Mouse (Mus musculus) spleen, postnatal 10 days (tissue): Measurements from ENCODE around the gene Uqcrh.

ENCODE experiments used
- DNase-seq, 2 experiments: peaks; one replicate each; pipeline ENCODE4 v3.0.0; 2021 to 2022; ENCODE audit warnings: low spot score in 2 of 2

Uqcrh gene

DNA sequence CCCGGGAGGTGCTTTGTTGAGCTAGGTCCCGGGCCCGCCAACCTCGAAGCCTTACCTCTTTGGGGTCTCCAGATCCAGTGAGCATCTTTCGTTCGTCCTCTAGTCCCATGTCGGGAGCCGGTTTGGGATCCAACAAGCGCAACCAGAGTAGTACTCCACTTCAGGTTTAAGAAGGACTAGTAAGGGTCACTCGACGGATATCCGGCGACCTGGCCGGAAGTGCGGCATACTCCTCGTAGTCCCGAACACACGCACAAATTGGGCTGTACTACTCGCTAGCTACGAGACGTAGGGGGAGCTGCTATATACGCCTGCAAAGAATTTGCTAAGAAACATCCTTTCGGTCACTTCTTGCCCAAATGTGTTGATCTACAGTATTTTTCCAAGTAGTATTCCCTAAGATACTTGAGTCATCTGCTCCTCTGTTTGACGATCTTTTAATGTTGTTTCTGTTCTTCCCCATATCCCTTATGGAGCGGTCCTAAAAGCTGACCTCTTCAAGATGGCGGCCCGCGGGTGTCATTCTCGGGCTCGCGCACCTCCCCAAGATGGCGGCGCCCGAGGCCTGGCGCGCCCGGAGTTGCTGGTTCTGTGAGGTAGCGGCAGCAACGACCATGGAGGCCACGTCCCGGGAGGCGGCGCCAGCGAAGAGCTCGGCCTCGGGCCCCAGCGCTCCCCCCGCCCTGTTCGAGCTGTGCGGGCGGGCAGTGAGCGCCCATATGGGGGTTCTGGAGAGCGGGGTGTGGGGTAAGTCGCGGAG lies at the start of gene Uqcrh, which contains the start of gene Lrrc41:
Gene Uqcrh (minus strand): TSS at position 211 of the 760 bp plus-strand sequence.
Gene Lrrc41 (plus strand): TSS at position 409 of the 760 bp plus-strand sequence.
- peak; percentile 95 to 96 for DNase-seq

DNA sequence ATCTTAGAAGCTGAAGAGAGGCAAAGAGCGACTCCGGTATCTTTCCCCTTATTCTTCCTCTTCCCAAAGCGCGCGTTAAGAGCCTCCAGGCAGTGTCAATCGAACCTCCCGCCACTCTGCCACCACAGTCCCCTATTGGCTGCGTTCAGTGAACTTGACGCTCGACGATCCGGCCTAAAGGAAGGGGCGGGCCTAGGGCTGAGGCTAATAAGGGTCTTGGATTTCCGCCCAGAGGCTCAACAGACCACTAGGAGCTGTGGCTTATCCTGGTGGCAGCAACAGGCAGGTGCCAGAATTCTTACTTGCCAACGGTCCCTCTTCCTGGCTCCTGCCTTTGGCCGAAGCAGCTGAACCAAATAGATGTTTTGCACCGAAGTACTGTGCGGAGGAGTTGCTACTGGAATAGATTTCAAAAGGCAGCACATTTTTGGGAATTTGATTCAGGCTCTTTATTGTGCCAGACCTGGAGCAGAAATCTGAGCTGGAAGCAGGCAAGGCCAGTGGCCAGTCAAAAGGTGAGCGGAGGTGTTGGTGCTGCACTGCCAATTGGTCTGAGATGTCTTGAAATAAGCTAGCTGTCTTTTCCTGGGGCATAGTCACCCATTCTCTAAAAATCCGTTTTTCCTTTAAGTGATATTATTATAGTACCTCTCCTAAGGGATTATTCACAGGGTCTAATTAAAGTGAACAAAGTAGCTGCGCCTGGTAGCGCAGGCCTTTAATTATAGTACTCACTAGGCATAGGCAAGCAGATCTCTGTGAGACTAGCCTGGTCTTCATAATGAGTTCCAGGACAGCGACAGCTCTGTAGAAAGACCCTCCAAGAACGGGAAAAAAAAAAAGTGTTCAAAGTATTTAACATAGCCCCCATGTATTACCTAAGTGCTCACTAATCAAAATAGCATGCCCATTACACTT lies 49.0 kb upstream of the Uqcrh start, which contains the start of the genes Rad54l and Pomgnt1:
Gene Rad54l (minus strand): TSS at position 89 of the 918 bp plus-strand sequence.
Gene Pomgnt1 (plus strand): TSS at position 239 of the 918 bp plus-strand sequence.
- peak; percentile 59 to 87 for DNase-seq

DNA sequence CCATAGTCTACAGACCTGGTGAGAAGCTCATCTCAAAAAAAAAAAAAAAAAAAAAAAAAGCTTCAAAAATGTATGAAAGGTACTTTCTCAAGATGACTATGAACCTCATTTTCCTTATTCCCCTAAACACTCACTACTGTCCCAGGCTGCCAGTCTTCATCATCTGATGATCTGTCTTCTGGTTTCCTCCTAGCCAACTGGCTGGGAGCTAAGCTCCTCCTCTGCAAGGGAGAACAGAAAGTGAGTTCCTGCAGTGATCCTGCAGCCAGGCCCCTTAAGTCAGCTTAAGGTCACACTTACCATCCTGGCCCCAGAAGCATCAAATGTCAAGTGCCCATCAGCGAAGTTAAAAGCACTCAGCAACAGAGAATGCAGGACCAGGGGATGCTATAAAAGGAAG lies 47.9 kb upstream of the Uqcrh start:
- DNase-seq = peak in 1 of 2 experiments; percentile 25

DNA sequence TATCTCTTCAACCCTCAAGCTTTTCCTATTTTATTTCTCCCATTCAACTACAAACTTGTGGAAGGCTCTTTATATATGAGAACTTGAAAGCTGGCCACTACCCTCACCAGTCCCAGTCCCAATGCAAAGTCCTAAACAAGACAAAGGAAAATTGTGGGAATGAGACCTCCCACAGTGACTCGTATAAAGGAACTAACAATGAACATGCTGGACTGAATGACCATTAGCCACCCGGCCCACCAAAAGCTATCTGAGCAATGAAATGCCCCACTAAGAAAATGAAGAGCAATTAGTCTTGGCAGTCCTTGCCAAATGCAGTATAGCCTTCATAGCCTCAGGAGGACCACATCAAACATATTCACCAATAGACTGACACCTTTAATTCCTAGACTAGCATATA lies 36.6 kb upstream of the Uqcrh start:
- DNase-seq = no peak

DNA sequence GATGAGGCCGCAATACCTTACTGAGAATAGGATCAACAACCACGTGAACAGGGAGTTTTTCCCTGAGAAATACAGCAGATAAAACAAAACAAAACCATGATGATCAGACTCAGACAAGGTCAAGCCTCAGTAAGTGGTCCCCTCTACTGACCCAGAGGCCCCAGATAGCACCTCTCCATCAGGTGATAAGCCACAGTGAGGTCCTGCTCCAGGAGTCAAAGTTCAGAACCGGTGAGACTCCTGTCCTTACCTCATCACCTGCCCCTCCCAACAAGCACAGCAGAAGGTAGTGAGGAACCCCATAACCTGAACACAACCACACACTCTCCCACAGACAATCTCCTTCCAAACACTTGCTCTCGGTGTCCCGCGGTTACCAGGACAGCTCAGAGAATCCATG lies 35.8 kb upstream of the Uqcrh start:
- no peak for DNase-seq

DNA sequence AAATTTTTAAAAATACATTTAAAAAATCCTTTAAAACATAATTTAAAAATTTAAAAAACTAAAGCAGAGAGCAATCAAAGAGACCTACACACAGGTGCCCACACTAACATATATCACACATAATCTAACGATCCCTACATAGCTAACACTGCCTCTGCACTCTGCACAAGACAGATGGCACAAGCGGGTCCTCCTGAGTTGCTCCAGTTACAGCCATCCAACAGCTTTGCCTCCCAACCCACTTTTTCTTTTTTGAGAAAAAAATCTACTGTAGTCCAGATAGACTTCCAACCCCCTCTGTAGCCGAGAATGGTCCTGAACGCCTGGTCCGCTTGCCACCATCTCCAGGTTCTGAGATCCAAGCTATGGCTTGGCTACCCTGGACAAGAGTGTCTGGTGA lies 30.4 kb upstream of the Uqcrh start:
- DNase-seq = no peak

DNA sequence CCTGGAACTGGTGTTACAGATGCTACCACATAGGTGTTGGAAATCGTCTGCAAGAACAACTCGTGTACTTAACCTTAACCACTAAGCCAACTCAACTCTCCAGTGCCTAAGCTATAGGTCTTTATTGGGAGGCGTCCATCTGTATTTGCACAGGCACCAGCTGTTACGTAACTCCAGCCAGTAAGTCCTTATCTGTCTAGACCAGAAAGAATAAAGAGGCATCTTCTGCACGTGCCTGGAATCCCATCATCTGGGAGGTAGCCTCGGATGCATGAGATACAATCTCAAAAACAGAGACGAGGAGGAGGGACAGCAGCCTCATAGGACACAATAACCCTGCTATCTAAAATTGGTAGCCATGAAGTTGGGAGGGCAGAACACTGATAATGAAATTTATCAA lies 26.1 kb upstream of the Uqcrh start:
- no peak for DNase-seq

DNA sequence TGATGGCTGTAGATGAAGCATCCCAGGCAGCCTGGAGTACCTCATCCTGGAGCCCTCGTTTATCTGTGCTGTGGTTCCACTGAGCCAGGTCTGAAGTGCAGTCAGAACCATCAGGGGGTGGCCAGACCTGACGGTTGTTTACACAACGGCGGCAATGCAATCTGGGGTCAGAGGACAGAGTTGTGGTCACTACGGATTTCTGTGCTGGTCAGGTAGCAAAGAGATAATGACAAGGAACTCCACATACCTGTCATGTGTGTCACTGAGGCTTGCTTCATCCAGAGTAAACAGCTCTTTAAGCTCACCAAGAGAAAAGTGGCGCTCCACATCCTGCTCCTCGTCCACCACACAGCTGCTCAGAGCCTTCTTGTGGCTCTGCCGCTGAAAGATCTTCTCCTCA lies 22.3 kb upstream of the Uqcrh start:
- no peak for DNase-seq

DNA sequence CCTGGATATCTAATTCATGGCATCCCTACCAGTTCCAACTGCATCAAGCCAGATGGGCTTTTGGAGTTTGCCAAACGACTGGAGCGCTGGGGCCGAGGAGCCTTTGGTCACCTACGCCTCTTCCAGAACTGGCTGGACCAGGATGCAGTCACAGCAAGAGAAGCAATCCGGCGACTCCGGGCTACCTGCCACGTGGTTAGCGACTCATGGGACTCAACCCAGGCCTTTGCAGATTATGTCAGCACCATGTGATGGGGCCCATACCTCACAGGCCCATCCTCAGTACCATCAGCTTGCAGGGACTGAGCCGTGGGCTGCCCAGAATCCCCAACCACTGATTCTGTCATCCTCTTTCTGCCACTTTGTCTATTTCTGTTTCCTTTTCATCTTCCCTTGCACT lies 21.4 kb upstream of the Uqcrh start:
- no peak for DNase-seq

DNA sequence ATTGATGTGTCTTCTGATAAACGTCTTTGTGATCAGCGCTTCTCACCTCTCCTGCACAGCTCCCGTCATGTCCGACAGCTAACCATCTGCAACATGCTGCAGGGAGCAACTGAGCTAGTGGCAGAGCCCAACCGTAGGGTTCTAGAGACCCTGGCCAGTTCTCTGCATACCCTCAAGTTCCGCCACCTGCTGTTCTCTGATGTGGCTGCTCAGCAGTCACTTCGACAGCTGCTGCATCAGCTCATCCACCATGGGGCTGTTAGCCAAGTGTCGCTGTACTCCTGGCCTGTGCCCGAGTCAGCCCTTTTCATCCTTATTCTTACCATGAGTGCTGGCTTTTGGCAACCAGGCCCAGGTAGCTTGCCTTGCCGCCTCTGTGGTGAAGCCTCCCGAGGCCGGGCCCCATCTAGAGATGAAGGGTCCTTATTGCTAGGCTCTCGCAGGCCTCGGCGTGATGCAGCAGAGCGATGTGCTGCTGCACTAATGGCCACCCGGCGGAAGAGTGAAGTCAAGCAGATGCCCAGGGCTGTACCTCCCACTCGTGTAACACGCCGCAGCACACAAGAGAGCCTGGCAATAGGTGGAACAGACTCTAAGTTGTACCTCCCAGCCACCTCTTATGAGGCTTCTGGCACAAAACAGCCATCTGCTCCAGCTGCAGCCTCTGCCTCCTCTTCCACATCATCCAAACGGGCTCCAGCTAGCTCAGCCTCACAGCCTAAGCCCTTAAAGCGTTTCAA lies 13.8 kb upstream of the Uqcrh start:
- DNase-seq = no peak

DNA sequence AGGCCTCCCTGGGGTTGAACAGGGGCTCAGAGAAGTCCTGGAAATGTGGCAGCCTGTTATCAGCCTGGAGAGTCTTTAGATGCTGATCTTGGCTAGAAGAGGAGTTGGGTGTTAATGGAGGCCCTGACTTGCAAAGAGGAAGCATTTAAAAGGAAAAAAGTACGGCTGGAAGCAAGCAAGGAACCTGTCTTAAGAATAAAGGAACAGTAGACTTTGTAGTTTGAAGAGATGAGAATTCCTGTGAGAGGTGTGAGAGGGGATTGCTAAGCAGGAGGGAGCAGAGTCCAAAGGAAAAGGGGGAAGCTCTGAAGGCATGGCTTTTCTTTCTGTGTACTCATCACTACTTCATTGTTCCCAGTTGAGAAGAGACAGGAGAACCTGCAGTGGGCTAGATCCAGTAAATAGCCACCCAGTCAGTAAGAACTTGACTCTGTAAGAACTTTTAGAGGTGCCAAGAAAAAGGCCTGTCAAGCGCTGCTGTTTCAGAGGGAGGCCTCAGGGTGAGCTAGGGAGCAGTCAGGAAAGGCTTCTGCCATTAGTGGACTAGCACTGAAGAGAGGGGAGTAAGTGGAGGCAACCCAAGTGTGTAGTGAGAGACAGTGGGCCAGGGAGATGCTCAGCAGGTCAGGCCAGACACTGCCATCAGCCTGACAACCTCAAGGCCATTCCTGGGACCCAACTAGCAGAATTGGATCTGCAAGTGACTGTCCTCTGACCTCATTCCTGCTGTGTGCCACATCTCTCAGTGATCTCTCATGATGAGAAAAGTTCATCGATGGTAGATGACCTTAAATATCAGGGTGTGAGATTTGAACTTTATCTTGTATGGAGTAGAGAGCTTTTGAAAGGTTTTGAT lies 2.6 kb upstream of the Uqcrh start:
- peak in 1 of 2 experiments; percentile 11 for DNase-seq

DNA sequence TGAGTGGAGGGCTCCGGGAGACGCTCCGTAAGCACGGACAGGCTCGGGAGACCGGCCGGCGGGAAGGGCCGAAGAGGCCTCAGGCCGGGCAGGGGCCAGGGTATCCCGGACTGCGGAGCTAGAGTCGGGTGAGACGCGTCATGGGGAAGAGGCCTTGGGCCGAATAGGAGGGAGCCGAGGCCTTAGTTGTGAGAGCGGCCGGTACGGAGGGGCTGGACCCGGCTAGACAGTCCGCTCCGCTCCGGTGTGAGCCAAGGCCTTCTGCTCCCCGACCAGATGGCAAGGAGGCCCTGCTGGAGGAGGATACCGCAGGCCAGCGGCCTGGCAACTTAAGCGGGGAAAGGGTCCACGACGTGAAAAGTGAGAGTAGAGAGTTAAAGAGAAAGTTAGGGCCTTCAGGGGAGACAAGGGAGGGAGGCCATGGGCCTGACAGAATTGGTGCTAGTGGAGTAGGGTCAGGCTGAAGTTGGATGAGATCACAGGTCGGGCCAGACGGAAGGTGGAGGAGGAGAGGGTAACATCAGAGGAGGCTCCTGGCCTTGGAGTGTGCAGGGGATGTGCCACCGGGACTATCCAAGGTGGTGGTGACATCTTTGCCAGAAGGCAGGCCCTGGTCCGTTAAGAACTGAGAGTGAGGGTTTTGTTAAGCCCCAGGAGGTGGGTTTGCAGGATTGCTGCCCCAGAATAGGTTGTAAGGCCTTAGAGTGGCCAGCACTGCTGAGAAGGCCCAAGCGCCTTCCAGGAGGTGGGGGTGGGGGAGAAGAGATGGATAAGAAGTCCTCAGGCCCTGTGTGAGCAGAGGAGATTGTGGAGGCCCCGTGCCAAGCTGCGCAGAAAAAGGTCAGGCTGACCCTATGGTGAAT lies 1.7 kb upstream of the Uqcrh start:
- peak; percentile 62 to 81 for DNase-seq

DNA sequence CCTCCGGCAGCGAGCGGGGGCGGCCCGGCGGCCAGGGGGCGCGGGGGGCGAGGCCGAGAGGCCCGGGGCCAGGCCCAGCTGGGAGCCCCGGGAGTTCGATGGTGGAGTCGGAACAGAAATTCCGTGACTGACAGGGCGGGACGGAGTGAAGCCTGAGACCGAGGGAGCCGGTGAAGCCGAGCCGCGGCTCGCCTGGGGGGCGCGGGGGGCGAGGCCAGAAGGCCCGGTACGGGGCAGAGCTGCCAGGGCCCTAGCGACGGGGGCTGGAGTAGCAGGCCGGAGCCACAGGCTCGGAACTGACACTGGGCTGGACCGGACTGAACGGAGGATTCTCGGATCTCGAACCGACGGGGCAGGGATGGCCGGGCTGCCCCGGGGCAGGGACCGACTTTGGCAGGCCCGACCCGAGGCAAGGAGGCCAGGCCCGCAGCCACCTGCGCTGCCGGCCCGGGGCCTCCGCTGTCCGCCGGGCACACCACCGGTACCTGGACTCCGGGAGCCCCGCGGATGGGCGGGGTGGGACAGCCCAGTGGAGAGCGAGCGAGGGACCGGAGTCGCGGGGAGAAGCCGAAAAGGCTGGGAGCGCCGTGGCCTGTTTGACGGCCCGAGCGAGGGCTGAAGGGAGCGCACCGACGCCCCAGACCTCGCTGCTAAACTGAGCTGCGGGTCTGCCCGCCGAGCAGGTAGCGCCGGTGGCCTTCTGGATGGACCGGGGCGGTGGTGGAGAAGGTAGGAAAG lies 929 bp upstream of the Uqcrh start:
- DNase-seq = peak; percentile 83 to 86

DNA sequence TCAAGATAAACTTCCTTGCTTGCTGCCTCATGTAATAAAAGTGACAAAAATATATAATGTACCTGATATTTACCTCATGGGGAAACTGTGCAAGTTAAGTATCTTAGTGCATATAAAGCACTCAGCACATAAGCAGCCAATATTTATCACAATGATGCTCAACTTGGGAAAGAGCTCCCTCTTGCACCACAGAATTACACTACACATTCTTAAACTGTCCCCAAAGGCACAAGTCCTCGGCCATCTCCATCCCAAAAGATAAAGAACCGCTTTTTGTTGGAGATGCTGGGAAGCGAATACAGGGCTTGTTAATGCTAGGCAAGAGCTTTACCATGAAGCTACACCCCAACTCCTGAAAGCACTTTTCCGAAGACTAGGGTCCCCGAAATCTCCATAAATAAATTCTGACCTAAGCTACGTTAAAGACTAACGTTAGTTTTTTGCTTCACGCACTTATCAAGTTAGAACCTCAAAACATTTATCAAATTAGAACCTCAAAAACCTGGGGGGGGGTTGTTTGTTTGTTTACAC lies 661 bp downstream of the Uqcrh start:
- DNase-seq = peak in 1 of 2 experiments; percentile 26

DNA sequence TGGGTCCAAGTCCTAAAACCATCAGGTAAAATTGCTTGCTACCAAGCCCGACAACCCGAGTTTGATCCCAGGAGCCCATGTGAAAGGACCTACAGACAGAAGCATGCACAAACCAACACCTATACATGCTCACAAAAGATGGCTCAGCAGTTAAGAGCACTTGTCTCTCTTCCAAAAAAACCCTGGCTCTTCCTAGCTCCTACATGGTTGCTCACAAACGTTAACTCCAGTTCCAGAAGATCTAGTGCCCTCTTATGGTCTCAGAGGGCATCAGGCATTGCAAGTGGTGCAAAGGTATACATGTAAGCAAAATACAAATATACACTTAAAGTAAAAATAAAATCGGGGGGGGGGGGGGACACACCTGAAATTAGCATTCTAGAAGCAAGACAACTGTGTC lies 1.7 kb downstream of the Uqcrh start:
- no peak for DNase-seq

DNA sequence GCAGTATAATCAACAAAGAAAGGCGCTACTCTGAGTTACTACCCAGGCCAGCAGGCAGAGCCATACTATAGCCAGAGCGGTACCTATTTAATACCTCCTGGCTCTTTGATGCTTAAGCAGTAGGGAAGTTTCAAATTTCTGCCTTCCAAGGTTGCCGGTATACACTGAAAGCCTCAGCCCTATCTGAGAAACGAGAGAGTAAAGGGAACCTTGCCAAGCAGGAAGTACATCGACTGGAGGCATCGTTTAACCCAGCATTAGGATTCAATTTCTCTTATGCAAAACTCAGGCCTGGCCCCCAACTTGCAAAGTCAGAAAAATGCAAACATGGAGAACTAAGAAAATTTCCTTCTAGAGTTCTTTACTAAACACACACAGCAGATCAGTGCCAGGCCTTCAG lies 4.8 kb downstream of the Uqcrh start:
- DNase-seq = no peak

DNA sequence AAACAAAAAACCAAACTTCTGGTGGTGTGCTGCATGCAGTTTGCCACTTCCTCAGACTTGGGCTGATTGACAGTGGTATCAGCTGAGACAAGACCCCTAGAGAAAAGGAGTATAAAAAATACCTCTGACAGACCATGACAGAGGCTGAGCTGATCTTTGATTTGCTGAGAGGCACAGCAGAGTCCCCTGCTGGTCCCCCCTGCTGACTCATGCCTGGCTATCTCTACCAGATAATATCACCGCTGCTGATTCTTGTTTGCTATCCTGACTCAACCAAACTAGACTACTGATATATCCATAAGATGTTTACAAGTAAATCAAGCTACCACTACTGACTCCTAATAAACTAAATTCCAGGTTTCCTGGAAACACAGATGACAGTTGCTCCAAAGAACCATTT lies 11.0 kb downstream of the Uqcrh start:
- no peak for DNase-seq

DNA sequence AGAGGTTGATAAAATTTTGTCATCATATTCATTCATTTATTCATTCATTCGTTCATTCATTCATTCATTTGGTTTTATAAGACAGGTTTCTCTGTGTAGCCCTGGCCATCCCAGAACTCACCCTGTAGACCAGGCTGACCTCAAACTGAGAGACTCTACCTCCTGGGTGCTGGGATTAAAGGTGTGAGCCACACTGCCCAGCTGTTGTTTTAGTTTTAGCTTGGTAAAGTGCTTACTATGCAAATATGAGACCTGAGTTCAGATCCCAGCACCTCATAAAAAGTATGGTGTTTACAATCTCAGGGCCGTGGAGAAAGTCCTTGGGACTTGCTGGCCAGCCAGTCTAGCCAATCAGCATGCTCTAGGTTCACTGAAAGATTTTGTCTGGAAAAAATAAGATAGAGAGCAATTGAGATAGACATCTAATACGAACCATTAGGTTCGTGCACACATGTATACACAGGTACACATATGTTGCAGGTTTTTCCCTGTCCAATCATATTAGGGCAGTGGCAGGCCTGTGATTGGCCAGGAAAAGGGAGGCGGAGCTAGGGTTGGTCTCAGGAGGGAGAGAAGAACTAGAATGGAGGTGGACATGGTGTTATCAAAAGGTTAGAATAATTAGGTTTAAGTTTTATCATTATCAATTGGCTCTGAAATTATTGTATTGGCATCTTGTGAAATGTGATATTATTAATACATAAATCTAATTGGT lies 15.7 kb downstream of the Uqcrh start:
- DNase-seq = no peak
